Mouse (Mus musculus) limb, embryonic 10.5 days (tissue): ENCODE results near the gene Rtn4ip1. TPM values are rescaled to one million over a fixed set of nuclear protein-coding genes. Genes with fewer than 3 reads are reported as not detected.

Experiments used
- DNase-seq: peaks from one replicate; pipeline ENCODE4 v3.0.0-alpha.2; 2017; ENCODE audit warnings: low spot score
- H3K27ac ChIP-seq: fragments of 300-500 bp; sonication (generic); 2 replicates; pipeline ENCODE4 v1.5.1; 2016; ENCODE audit warnings: mild to moderate bottlenecking
- H3K27me3 ChIP-seq: fragments of 300-500 bp; sonication (generic); 2 replicates; pipeline ENCODE4 v1.6.1; 2016; ENCODE audit warnings: low read depth, mild to moderate bottlenecking; ENCODE audit not compliant: poor library complexity, severe bottlenecking
- H3K36me3 ChIP-seq: fragments of 300-500 bp; sonication (generic); 2 replicates; pipeline ENCODE4 v1.6.1; 2016; ENCODE audit warnings: mild to moderate bottlenecking, moderate library complexity
- H3K4me1 ChIP-seq: fragments of 300-500 bp; sonication (generic); 2 replicates; pipeline ENCODE4 v1.6.1; 2016
- H3K4me3 ChIP-seq: fragments of 300-500 bp; sonication (generic); 2 replicates; pipeline ENCODE4 v1.5.1; 2016; ENCODE audit warnings: mild to moderate bottlenecking, moderate library complexity
- H3K9me3 ChIP-seq: fragments of 300-500 bp; sonication (generic); replicated peaks from 2 replicates; pipeline ENCODE4 v1.6.1; 2016; ENCODE audit warnings: mild to moderate bottlenecking
- WGBS: fragments of 180-500 bp; shearing (Covaris S2); methylation state at CpG from one replicate; pipeline ENCODE4 v1.1.7; 2016; 5-methylcytosine and 5-hydroxymethylcytosine counted together
- polyA plus RNA-seq: library from polyadenylated mRNA; unstranded; fragments of >200 nt; fragmentation: Nextera tagmentation; extraction: Ambion mirVana; gene quantifications from 2 replicates; pipeline ENCODE4 v1.2.1, GENCODE M21; 2016

The Rtn4ip1 gene
- polyA plus RNA-seq, 1 experiment from 2014 or later: 21.7 TPM

- WGBS: 81% methylated on average over 10 of the region's 10 CpGs
- Histone ChIP-seq H3K4me1 (no peaks in the 10 kb centered on the region; the same call in 1 of the 2 replicates), H3K9me3 (no peaks in the 10 kb centered on the region), H3K27ac (no peak overlapping the region), H3K36me3 (no peaks in the 10 kb centered on the region), H3K27me3 (peaks cover 30% of the 10 kb centered on the region), H3K4me3 (no peak overlapping the region)
- DNase-seq: no peak
Measured at GRCm38 (mm10) chr10:43995858-43996650, 94.4 kb downstream of the Rtn4ip1 start.

DNA sequence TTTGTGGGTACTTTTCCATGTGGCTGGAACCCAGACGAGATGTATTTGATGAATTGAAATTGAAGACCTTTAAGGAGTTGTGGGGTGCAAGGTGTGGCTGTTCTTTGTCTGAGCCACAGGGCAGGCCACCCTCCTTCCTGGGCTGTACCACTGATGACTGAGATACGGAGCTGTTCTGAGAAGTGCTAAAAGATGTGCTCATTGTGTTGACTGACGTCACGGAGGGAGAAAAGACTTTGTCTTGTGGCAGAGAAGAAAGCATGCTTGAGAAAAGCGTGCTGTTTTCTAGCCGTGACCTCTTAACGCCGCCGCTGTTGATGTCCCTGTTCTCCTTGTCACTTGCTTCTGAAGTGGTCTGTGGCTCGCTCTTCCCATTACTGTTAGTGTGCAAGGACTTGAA lies 95.7 kb downstream of the Rtn4ip1 start:
- Histone ChIP-seq H3K27me3 (peaks cover 42% of the 10 kb centered on the region), H3K4me3 (no peak overlapping the region), H3K36me3 (no peaks in the 10 kb centered on the region), H3K9me3 (no peaks in the 10 kb centered on the region), H3K4me1 (peaks cover 6% of the 10 kb centered on the region; the same call in 1 of the 2 replicates), H3K27ac (no peak overlapping the region)
- DNase-seq: no peak
- 87% methylated on average over 10 of the region's 10 CpGs for WGBS

DNA sequence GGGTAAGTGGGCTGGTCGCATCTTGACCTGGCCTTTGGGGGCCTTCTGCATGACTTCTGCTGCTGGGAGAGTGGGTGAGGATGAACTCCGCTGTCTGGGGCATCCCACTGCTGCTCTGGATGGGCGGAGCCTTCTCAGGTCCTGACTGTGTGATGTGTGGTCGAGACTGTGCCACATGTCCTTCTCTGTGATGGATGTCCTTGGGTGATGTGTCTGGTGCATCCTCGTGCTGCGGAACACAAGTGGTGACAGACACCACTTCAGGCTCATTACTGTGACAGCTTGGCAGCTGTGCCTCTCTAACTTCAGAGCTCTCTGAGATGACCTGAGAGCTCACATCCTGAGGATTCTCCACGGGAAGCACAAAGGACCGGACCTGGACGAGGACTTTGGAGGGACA lies 96.4 kb downstream of the Rtn4ip1 start:
- no peak for DNase-seq

DNA sequence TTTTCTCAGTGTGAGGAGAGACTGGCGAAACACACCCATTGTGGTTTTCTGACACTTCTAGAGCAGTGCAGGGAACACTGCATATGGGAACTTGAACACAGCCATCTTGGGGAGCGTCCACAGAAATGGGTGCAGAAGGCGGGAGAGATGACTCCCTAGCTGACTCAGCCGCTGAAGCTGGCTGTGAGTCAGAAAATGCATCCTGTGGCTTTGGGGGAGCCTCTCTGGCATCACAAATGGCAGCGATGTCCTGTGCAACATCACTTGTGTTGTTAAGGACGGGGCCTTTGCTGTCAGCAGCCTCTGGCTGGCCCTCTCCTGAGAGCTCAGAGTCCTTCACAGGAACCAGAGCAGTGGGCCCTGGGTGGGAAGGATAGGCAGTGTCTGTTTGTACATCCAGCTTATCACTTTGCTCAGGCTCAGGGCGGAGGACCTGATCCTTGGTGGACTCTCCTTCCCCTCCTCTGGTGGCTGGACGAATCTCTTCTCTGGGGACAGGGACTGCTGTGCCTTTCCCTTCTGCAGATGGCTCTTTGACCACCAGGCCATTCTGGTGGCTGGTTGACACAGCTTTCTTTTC lies 97.0 kb downstream of the Rtn4ip1 start:
- H3K27me3 ChIP-seq: peaks cover 55% of the 10 kb centered on the region
- WGBS: 74% methylated on average over 8 of the region's 8 CpGs
- H3K9me3 ChIP-seq: no peaks in the 10 kb centered on the region
- H3K4me1 ChIP-seq: peaks cover 14% of the 10 kb centered on the region
- no peak for DNase-seq
- no peak overlapping the region for H3K27ac ChIP-seq
- H3K4me3 ChIP-seq: no peak overlapping the region
- H3K36me3 ChIP-seq: no peaks in the 10 kb centered on the region

More for the DNA sequence above, 96.4 kb downstream of the Rtn4ip1 start:
- WGBS: 72% methylated on average over 9 of the region's 9 CpGs
- peaks cover 49% of the 10 kb centered on the region for H3K27me3 ChIP-seq
- no peaks in the 10 kb centered on the region for H3K9me3 ChIP-seq
- H3K27ac ChIP-seq: no peak overlapping the region
- no peak overlapping the region for H3K4me3 ChIP-seq
- peaks cover 10% of the 10 kb centered on the region for H3K4me1 ChIP-seq
- no peaks in the 10 kb centered on the region for H3K36me3 ChIP-seq

DNA sequence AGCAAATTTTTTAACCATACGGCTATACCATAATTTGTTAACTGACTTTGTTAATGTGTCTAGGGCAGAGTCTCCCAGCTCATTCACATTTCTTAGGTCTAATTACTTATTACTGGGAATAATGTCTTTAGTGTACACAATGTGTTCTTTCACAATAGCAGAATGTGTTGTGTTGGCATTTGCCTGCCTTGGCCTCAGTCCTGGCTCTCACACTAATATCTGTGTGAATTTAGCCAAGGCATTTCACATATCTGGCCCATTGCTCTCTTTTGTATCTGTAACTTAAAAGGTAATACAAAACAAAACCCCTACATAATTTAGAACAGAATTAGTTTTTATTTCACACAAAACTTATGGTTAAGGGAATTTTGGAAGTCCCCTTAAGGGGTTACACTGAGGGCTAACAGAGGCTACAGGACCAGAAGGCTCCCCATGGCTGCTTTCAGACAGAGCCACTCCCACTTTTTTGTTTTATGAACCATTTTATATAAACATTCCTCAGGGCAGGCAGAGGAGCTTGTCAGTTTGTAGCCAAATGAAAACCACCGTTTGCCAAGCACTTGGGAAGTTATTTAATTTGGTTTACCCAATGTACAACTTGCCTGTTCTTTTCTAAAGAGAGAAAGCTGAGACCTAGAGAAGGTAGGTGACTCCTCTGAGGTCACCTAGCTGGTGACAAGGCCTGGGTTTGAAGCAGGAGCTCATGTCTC lies 98.7 kb downstream of the Rtn4ip1 start:
- Histone ChIP-seq H3K4me1 (peaks cover 25% of the 10 kb centered on the region), H3K36me3 (no peaks in the 10 kb centered on the region), H3K27ac (no peak overlapping the region), H3K4me3 (no peak overlapping the region), H3K9me3 (no peaks in the 10 kb centered on the region), H3K27me3 (peaks cover 72% of the 10 kb centered on the region)
- DNase-seq: no peak
- WGBS: 74% methylated on average over 2 of the region's 2 CpGs

DNA sequence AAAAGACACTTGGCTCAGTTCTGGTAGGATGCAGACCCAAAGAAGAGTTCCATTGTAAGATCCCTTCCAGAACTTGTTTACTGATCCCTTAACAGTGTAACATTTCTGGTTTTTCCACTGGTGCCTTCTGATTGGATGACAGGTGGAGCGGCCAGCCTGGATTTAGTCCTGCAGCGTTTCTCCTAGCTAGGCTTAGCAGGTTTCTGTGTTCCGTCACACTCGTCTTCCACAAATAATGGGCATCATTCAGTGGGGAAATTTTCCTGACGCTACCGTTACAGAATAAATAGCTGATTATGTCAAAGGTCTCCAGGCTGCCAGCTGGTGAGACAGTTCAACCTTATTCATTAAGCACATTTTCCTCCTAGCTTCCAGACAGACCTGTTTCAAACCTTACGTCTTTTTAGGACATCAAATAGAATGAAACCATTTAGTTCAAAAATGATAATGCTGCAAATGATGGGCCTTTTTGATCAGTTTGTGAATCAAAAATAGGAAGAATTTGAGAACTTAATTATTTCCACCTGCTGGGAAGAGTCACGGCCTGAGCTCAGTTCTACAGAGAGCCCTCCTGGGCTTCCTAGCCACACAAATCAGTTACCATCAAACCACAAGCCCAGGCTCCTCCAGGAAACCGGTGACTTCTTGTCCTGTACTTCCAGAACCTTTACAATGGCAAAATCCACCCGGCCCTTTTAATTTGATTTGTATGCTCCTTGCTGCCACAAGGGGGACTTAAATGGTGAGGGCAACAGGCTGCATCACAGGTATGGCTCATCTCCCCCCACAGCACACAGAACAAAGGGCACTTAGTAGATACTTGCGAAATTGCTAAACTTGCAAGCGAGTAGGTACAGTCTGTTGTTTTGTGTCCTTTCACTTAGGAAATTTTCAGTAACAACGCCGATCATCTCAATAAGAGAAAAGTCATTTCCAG lies 100.7 kb downstream of the Rtn4ip1 start:
- WGBS: 18% methylated on average over 14 of the region's 14 CpGs

DNA sequence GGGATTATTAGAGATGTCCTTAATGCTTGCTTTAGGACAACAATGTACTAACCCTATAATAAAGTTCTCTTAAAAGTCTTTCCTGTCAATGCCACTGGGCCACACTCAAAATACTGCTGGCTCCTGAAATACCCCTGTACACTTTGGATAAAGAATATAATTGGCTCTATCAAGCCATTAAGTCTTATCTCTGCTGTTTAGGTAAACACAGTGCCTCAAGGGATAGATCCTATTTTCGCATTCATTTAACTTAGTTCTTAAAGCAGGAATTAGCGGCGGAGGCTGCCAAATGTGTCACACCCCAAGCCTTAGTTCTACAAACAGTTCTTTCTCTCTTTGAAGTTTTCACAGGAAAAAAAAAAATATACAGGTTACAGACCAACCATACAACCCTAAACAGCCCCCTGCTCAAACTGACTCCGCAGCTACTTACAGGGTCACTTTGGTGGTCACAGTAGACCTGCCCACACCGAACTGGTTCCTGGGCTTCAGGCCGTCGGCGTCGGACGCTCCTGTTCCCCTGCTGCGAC lies 101.5 kb downstream of the Rtn4ip1 start:
- Histone ChIP-seq H3K36me3 (no peaks in the 10 kb centered on the region), H3K9me3 (no peaks in the 10 kb centered on the region), H3K27me3 (peaks cover 90% of the 10 kb centered on the region), H3K27ac (peak overlapping the region; percentile 77; the same call in 1 of the 2 replicates), H3K4me3 (peak overlapping the region; percentile 55), H3K4me1 (peaks cover 35% of the 10 kb centered on the region)
- 2% methylated on average over 11 of the region's 11 CpGs for WGBS
- DNase-seq: no peak

More for the DNA sequence above, 100.7 kb downstream of the Rtn4ip1 start:
- no peak overlapping the region for H3K4me3 ChIP-seq
- peaks cover 35% of the 10 kb centered on the region for H3K4me1 ChIP-seq
- H3K27me3 ChIP-seq: peaks cover 90% of the 10 kb centered on the region
- no peak overlapping the region for H3K27ac ChIP-seq
- peak; percentile 45 for DNase-seq
- H3K9me3 ChIP-seq: no peaks in the 10 kb centered on the region
- no peaks in the 10 kb centered on the region for H3K36me3 ChIP-seq

DNA sequence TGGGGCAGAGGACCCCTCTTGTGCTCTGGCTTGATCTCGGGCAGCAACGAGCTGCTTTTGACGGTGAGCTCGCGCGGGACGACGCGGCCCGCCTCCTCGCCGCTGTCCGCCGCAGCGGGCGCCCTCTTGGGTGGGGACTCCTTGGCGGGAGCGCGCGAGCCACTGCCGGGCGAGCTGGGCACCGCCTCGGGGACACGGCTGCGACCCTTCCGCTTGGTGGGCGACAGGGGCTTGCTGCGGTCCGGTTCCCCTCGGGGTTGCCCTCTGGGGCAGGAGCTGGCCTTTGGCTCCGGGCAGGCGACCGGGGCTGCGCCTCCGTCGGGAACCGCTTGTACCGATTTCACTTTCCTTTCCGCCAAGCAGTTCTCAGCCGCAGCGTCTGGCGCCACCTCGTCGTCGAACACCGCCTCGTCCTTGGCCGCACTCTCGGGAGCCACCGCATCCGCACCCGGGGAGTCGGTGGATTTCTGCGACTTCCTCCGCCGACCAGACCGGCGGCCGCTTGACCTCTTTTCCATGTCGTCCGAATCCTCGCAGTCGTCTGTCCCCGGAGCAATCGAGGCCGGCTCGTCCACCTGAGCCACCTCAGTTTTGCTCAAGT lies 102.0 kb downstream of the Rtn4ip1 start:
- under 1% methylated on average over 68 of the region's 68 CpGs for WGBS
- H3K4me1 ChIP-seq: peaks cover 35% of the 10 kb centered on the region
- H3K27ac ChIP-seq: peak overlapping the region; percentile 77
- no peaks in the 10 kb centered on the region for H3K9me3 ChIP-seq
- peak; percentile 65 for DNase-seq
- peaks cover 91% of the 10 kb centered on the region for H3K27me3 ChIP-seq
- peak overlapping the region; percentile 55 for H3K4me3 ChIP-seq
- no peaks in the 10 kb centered on the region for H3K36me3 ChIP-seq

GRCm38 (mm10) chr10:44004221-44004751 lies 102.7 kb downstream of the Rtn4ip1 start:
- peaks cover 93% of the 10 kb centered on the region for H3K27me3 ChIP-seq
- H3K36me3 ChIP-seq: no peaks in the 10 kb centered on the region
- H3K4me1 ChIP-seq: peaks cover 35% of the 10 kb centered on the region
- H3K4me3 ChIP-seq: peak overlapping the region; percentile 55
- peak overlapping the region; percentile 77; the same call in 1 of the 2 replicates for H3K27ac ChIP-seq
- no peaks in the 10 kb centered on the region for H3K9me3 ChIP-seq
- WGBS: 1% methylated on average over 33 of the region's 33 CpGs
- peak; percentile 54 for DNase-seq

- Histone ChIP-seq H3K27me3 (peaks cover 85% of the 10 kb centered on the region), H3K27ac (peak overlapping the region; percentile 64; the same call in 1 of the 2 replicates), H3K36me3 (no peaks in the 10 kb centered on the region), H3K9me3 (no peaks in the 10 kb centered on the region), H3K4me3 (peak overlapping the region; percentile 56), H3K4me1 (peaks cover 35% of the 10 kb centered on the region)
- WGBS: 1% methylated on average over 40 of the region's 40 CpGs
- peak; percentile 72 for DNase-seq
Measured at GRCm38 (mm10) chr10:44005677-44006641, 104.4 kb downstream of the Rtn4ip1 start.
